9 mouse cellular contexts compared by ENCODE assay signal in genomic region chr4:128248676-128249075, GRCm38 (mm10). TPM values are rescaled to one million over a fixed set of nuclear protein-coding genes. Genes with fewer than 3 reads are reported as not detected.
DNase-seq lines count a peak whose midpoint lies in the region; ATAC-seq and TF ChIP-seq lines count a peak whose summit lies in the region.
"Had no signal": no experiment of that assay in that cellular context is flagged by ENCODE, and none has a peak within 500 bp of the region (broad histone marks: within the 10 kb centered on the region; RNA-seq: fewer than 3 reads in every experiment).

No protein-coding gene starts in this region.

- no peak overlapping the region for H3K4me2 ChIP-seq in forebrain, embryonic 11.5 days (ENCODE audit: low read depth, low read length, severe bottlenecking)
- no peak overlapping the region for H3K4me2 ChIP-seq in forebrain, embryonic 14.5 days (ENCODE audit: low read length)
- no peak overlapping the region for H3K4me2 ChIP-seq in lung, embryonic 14.5 days

- ATAC-seq in forebrain, embryonic 11.5 days (replicated peaks; ENCODE audit: low FRiP score): no peak
- ATAC-seq in forebrain, embryonic 14.5 days: no peak
- ATAC-seq in lung, embryonic 14.5 days (ENCODE audit: insufficient read depth): no peak
- ATAC-seq in frontal cortex, adult (ENCODE audit: low TSS enrichment): no peak

- H3K27me3 ChIP-seq in forebrain, embryonic 11.5 days (ENCODE audit: control insufficient read depth, insufficient read depth, low read length): no peaks in the 10 kb centered on the region
- no peaks in the 10 kb centered on the region for H3K27me3 ChIP-seq in forebrain, embryonic 14.5 days (replicated peaks; ENCODE audit: control insufficient read depth, insufficient read depth, low read length)
- H3K27me3 ChIP-seq in lung, embryonic 14.5 days (ENCODE audit: insufficient read depth, low read length): no peaks in the 10 kb centered on the region

- no peak overlapping the region for H3K27ac ChIP-seq in forebrain, embryonic 11.5 days (ENCODE audit: low read depth, low read length)
- H3K27ac ChIP-seq in forebrain, embryonic 14.5 days (ENCODE audit: low read depth, low read length): no peak overlapping the region
- no peak overlapping the region for H3K27ac ChIP-seq in lung, embryonic 14.5 days (ENCODE audit: low read depth)

- no peak overlapping the region for H3K4me3 ChIP-seq in forebrain, embryonic 11.5 days (ENCODE audit: low read depth, low read length)
- no peak overlapping the region for H3K4me3 ChIP-seq in forebrain, embryonic 14.5 days (ENCODE audit: low read depth, low read length)
- no peak overlapping the region for H3K4me3 ChIP-seq in lung, embryonic 14.5 days (ENCODE audit: low read depth, low read length)

- WGBS in forebrain, embryonic 11.5 days: 17% methylated on average over 5 of the region's 5 CpGs
- WGBS in forebrain, embryonic 14.5 days: 15% methylated on average over 5 of the region's 5 CpGs
- WGBS in lung, embryonic 14.5 days: 5% methylated on average over 5 of the region's 5 CpGs

- no peak overlapping the region for H3K9ac ChIP-seq in forebrain, embryonic 11.5 days (ENCODE audit: low read length)
- H3K9ac ChIP-seq in forebrain, embryonic 14.5 days (ENCODE audit: low read length): no peak overlapping the region
- H3K9ac ChIP-seq in lung, embryonic 14.5 days: no peak overlapping the region

- H3K36me3 ChIP-seq in forebrain, embryonic 11.5 days (ENCODE audit: control insufficient read depth, insufficient read depth, low read length): no peaks in the 10 kb centered on the region
- H3K36me3 ChIP-seq in forebrain, embryonic 14.5 days (ENCODE audit: control insufficient read depth, insufficient read depth, low read length): no peaks in the 10 kb centered on the region
- no peaks in the 10 kb centered on the region for H3K36me3 ChIP-seq in lung, embryonic 14.5 days (ENCODE audit: insufficient read depth)

- H3K9me3 ChIP-seq in forebrain, embryonic 11.5 days (ENCODE audit: control insufficient read depth, low read length): no peaks in the 10 kb centered on the region
- no peaks in the 10 kb centered on the region for H3K9me3 ChIP-seq in forebrain, embryonic 14.5 days (replicated peaks; ENCODE audit: control insufficient read depth, low read length)
- H3K9me3 ChIP-seq in lung, embryonic 14.5 days (ENCODE audit: low read depth, low read length): no peaks in the 10 kb centered on the region

- no peaks in the 10 kb centered on the region for H3K4me1 ChIP-seq in forebrain, embryonic 11.5 days (replicated peaks; ENCODE audit: control insufficient read depth, insufficient read depth, low read length)
- H3K4me1 ChIP-seq in forebrain, embryonic 14.5 days (ENCODE audit: control insufficient read depth, insufficient read depth, low read length): no peaks in the 10 kb centered on the region
- H3K4me1 ChIP-seq in lung, embryonic 14.5 days (ENCODE audit: insufficient read depth): no peaks in the 10 kb centered on the region

- peak; percentile 69 for DNase-seq in forebrain, embryonic 11.5 days (ENCODE audit: low spot score)
- DNase-seq in forebrain, embryonic 14.5 days (ENCODE audit: low spot score): no peak
- DNase-seq in lung, embryonic 14.5 days: peak; percentile 88
- no peak for DNase-seq in lung, adult 18-20 months
- peak; percentile 51 for DNase-seq in embryo, embryonic 9.5 days (ENCODE audit: extremely low spot score)
- DNase-seq in ovary, postnatal 14 days (ENCODE audit: low spot score): peak; percentile 44
- DNase-seq in left cerebral cortex, adult 9 months (ENCODE audit: low spot score in 2 of 2): no peak

- TF ChIP-seq CTCF in lung, embryonic 14.5 days (IDR thresholded peaks at IDR 0.05; ENCODE audit: low read depth): no peak

RNA-seq across cellular contexts. Expression of gene Hmgb4, which starts 12.1 kb away (rescaled TPM):
- not detected in 2 replicates for polyA plus RNA-seq in forebrain, embryonic 11.5 days (2014; fragmentation: Nextera tagmentation; extraction: Ambion mirVana)
- polyA plus RNA-seq in forebrain, embryonic 14.5 days (2014; fragmentation: Nextera tagmentation; extraction: Ambion mirVana): not detected in 2 replicates
- polyA plus RNA-seq in lung, embryonic 14.5 days (2014; fragmentation: Nextera tagmentation; extraction: Ambion mirVana): not detected in 2 replicates
- polyA plus RNA-seq: C2C12 had no signal

Comparison
In these comparisons a context has a peak if more than half of its experiments do, and no peak if none do; other contexts are left out.
1. DNase-seq: peak in forebrain, embryonic 11.5 days (single experiment), lung, embryonic 14.5 days (single experiment), embryo, embryonic 9.5 days (single experiment) and ovary, postnatal 14 days (single experiment); none in forebrain, embryonic 14.5 days (single experiment), lung, adult 18-20 months (0 of 2) and left cerebral cortex, adult 9 months (0 of 2).